Mouse (Mus musculus): ENCODE data around the gene Tns1. TPM values are rescaled to one million over a fixed set of nuclear protein-coding genes. Genes with fewer than 3 reads are reported as not detected.

Gene Tns1
- total RNA-seq, 2 experiments from 2014 or later, result 672 to 786 TPM

DNA sequence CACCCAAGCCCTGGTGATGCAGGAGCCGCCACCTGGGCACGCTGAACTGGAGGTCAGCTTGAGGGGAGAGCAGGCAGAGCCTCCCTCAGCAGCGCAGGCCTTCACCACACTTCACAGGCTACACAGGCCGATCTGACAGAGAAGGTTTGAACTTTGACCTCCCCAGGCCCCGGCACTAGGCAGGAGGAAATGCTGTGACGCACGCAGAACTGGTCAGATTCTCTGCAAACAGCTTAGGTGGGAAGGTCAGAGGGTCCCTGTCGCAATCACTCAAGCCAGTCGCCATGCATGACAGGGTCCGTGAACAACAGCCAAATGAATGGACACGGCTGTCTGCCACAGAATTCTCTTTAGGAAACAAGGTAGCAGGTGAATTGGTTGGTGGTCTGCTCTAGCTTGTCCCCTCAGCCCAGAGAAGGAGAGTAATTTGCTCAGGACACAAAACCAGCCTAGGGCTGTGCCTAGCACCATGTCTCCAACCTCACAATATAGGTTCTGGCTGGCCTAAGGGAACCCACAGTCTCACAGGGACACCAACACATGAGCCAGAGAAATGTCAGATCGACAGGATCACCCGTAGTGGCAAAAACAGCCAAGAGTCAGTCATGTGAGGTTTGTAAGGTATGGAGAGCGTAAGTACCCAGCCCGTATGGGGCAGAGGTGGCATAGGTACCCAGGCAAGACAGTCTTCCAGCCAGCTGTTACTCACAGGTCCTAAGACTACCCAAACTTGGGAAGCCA lies 194.9 kb downstream of the Tns1 start:
- no peak for DNase-seq
- intact Hi-C loops (cut with DNase I), result no loop called here

GRCm38 (mm10) chr1:73928385-73928784 lies 195.9 kb downstream of the Tns1 start:
- no peak for DNase-seq
- intact Hi-C loops (cut with DNase I), result no loop called here

GRCm38 (mm10) chr1:73927819-73928218 lies 196.4 kb downstream of the Tns1 start:
- intact Hi-C loops (cut with DNase I), result loop anchor here (2.0 kb wide), 1 partner anchor 25 kb away; no protein-coding TSS in a partner anchor
- DNase-seq, result no peak

GRCm38 (mm10) chr1:73926279-73926678 lies 198.0 kb downstream of the Tns1 start:
- intact Hi-C loops (cut with DNase I), result loop anchor here (2.0 kb wide), 1 partner anchor 27 kb away; no protein-coding TSS in a partner anchor
- no peak for DNase-seq

DNA sequence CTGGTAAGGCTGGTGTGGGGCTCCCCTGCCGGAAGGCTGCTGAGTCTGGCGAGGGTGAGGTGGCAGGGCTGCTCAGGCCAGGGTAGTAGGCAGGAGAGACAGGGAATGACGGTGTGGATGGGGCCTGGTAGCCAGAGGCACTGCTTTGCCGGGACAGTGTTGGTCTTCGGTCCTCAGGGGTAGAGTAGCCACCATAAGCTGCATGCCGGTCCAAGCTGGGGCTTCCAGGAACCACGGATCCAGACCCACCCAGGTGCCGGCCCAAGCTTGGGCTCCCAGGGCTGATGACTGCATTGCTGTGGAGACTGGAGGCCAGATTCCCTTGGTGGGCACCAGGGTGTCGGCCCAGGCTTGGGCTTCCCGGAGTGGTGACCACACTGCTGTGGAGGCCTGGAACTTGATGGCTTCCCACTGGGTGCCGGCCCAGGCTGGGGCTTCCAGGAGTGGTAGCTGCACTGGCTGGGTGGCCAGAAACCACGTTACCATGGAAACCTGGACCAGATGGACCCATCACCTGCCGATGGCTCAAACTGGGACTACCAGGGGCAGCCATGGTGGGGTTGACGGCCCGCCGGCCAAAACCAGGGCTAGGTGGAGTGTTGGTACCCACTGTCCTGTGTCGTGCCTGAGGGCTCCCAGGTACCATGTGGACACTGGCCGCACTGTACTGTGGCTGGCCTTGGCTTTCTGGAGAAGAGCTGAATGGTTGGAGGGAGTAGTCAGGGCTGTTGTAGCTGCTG lies 199.2 kb downstream of the Tns1 start:
- intact Hi-C loops (cut with DNase I), result loop anchor here (2.0 kb wide), 1 partner anchor 42 kb away; no protein-coding TSS in a partner anchor
- no peak for DNase-seq

GRCm38 (mm10) chr1:73924210-73924609 lies 200.0 kb downstream of the Tns1 start:
- no peak for DNase-seq
- intact Hi-C loops (cut with DNase I), result loop anchor here (2.0 kb wide), 1 partner anchor 43 kb away; no protein-coding TSS in a partner anchor

GRCm38 (mm10) chr1:73923185-73923584 lies 201.1 kb downstream of the Tns1 start:
- intact Hi-C loops (cut with DNase I), result no loop called here
- DNase-seq, result no peak

DNA sequence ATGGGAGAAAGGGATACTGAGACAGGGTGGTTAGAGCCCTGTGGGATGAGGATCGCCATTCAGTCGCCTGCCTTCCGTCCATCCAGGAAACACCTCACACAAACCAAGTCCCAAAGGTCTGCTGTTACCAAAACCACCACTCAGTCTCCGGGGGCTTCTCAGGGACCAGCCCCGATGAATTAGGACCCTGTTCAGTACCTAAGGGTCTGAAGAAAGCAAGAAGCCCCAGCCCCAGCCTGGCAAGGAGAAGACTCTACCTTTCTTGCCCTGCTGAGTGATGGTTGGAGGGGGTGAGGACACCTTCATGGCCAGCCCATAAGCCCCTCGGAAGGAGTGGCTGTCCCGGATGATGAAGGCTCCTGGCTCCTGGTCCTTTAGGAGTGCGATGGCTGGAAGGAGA lies 203.5 kb downstream of the Tns1 start:
- DNase-seq, result no peak
- intact Hi-C loops (cut with DNase I), result no loop called here

- DNase-seq, result no peak
- intact Hi-C loops (cut with DNase I), result loop anchor here (10.0 kb wide), 1 partner anchor 475 kb away; the partner anchor contains the start of gene Ctdsp1
Measured at GRCm38 (mm10) chr1:73919909-73920308, 204.3 kb downstream of the Tns1 start.

GRCm38 (mm10) chr1:73918001-73918400 lies 206.2 kb downstream of the Tns1 start:
- DNase-seq, result no peak
- intact Hi-C loops (cut with DNase I), result loop anchor here (10.0 kb wide), 1 partner anchor 477 kb away; the partner anchor contains the start of gene Ctdsp1

DNA sequence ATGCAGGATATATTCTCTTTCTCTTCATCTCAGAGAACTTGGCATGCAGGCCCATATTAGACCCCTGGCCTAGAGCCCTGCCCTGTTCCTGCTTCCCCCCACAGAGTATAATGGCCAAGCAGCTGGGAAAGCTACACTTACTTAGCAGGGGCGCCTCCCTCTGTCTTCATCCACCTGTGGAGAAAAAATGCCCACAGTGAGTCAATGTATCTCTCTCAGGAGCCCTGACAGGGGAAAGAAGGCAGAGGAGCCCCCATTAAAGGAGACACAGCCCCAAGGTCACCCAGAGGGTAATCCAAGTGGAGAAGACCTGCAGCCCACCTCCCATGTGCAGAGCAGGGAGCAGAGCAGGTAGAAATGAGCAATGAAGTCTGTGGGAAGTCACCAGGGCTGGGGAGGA lies 208.0 kb downstream of the Tns1 start:
- peak; percentile 2 to 6 for DNase-seq
- intact Hi-C loops (cut with DNase I), result loop anchor here (10.0 kb wide), 1 partner anchor 479 kb away; the partner anchor contains the start of gene Ctdsp1

DNA sequence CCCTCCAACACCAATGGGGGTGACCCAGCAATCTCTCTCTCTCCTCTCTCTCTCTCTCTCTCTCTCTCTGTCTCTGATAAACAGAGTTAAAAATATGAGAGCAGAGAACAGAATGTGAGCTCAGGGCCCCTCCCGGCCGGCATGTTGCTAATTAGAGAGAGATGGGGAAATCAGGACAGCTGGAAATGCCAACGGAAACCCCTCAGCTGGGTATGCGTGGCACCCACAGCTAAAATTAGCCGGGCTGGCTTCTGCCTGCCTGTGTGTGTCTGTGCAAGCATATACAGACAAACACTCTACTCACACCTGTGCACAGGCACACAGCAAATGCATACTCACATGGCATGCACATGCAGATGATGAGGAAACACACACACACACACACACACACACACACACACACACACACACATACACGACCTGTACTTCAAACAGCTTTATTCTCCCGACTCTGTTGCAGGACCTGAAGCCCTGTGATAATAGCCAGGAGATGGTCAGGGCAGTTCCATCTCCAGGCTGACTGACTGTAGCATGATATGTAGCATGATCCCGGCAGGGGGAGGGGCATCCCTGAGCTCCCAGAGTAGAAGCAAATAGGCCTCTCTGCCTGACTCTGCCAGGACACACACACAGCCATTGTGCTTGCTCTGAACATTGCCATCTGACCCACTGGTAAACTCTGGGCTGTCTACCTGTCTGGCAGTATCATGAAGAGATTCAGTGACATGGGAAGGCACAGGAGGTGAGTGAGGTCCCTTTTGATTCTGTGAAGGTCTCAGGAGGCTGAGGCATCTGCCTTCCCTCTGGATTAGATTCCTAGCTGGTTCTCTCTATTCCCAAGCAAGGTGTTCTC lies 208.8 kb downstream of the Tns1 start:
- intact Hi-C loops (cut with DNase I), result loop anchor here (10.0 kb wide), 1 partner anchor 479 kb away; the partner anchor contains the start of gene Ctdsp1
- DNase-seq, result peak; percentile 24 to 52

- peak; percentile 17 to 32 for DNase-seq
- intact Hi-C loops (cut with DNase I), result loop anchor here (10.0 kb wide), 1 partner anchor 481 kb away; the partner anchor contains the start of gene Ctdsp1
Measured at GRCm38 (mm10) chr1:73914076-73914475, 210.2 kb downstream of the Tns1 start.

DNA sequence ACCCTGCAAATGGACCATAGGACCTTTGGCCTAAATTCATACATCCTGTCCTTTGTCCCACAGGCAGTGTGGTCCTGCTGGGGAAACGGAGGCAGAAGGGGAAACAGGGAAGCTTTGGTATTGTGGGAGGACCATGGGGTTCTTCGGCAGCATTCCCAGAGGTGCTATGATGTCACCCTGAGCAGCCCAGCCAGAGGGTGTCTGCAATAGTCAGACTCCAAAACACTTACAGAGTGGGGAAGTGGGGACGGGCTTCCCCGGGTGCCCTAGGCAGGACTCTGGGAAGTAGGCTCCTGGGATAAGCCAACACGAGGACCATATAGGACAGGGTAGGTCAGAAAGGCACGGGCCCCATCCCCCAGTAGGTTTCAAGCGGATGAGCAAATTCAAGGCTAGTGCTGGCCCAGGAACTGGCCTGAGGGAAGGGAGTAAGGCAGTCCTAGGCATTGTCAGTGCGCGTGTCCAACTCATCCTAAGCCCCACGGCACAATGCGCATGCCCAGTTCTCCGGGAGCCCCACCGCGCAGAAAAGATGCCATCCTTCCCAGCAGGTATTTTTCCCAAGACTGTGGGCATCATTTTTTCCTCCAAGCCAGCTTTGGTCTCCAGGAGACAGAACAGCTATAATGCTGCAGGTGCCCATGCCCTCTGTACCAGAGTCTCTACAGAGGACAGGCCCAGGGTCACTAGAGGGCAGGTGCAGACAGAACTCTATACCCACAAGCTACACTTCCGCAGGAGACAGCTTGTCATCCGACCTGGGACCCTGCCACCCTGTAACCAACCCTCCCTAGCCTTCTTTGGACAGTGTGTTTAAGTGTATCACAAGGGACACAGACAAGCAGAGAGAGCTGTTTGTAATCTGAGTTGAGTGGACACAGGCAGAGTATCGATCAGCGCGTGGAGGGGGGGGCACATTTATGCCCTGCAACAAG lies 210.9 kb downstream of the Tns1 start:
- peak; percentile 15 to 40 for DNase-seq
- intact Hi-C loops (cut with DNase I), result loop anchor here (10.0 kb wide), 1 partner anchor 481 kb away; the partner anchor contains the start of gene Ctdsp1

DNA sequence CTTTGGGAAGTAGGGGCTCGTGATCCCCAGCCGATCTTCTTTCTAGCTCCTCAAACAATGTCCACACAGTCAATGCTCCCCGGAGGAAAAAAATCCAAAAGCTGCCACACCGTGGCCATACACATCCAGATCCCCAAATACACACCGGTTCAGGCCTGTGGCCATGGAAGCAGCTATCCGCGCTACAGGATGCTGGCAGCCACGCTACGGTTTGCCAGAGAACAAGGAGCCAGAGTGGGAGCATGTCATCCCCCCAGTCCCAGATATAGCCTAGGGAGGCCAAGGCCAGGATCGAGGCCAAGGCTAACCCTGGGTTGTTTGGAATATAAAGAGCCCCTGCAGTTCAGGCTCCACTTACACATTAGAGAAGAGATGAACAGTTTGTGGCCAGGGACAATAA lies 211.8 kb downstream of the Tns1 start:
- intact Hi-C loops (cut with DNase I), result loop anchor here (10.0 kb wide), 1 partner anchor 482 kb away; the partner anchor contains the start of gene Ctdsp1
- DNase-seq, result peak in 1 of 2 experiments; percentile 14

GRCm38 (mm10) chr1:73911981-73912380 lies 212.3 kb downstream of the Tns1 start:
- DNase-seq, result peak in 1 of 2 experiments; percentile 5
- intact Hi-C loops (cut with DNase I), result loop anchor here (10.0 kb wide), 1 partner anchor 483 kb away; the partner anchor contains the start of gene Ctdsp1

DNA sequence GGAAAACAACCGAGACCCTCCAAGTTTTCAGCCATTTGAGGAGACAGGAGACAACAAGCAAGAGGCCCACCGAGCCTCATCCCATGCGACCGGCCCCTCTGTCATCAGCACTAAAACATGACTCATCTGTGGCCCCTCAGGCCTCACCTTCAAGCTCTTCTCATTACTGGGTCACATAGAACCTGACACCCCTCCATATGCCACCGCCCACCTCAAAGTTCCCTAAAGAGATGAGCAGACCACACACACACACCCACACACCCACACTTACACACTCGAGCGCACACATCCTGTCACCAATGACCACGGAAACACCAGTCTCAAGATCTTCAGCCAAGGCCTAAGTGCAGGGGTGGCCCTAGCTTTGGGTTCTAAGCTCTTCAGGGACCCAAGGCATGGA lies 213.5 kb downstream of the Tns1 start:
- DNase-seq, result no peak
- intact Hi-C loops (cut with DNase I), result loop anchor here (10.0 kb wide), 1 partner anchor 484 kb away; the partner anchor contains the start of gene Ctdsp1

DNA sequence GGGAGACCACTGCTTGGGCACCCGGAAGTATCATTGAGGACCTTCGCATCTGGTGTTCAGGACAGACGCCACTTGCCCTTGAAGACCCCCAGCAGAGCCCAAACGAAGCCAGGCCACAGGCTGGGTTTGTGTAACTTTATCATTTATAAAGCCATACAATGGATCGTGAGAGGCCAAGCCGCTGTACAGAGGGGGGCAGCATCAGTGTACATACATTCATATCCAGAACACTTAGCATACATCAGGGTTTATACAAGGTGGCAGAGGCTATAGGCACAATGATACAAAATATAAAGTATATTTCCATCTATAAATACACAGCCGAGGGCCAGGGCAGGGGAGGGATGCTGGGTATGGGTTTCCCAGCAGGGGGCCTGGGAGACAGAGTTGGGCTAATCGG lies 214.1 kb downstream of the Tns1 start:
- DNase-seq, result peak in 1 of 2 experiments; percentile 1
- intact Hi-C loops (cut with DNase I), result loop anchor here (10.0 kb wide), 1 partner anchor 485 kb away; the partner anchor contains the start of gene Ctdsp1

All from heart, postnatal 36 days (tissue).